14 mouse cellular contexts compared by ENCODE assay signal in the genomic region with DNA sequence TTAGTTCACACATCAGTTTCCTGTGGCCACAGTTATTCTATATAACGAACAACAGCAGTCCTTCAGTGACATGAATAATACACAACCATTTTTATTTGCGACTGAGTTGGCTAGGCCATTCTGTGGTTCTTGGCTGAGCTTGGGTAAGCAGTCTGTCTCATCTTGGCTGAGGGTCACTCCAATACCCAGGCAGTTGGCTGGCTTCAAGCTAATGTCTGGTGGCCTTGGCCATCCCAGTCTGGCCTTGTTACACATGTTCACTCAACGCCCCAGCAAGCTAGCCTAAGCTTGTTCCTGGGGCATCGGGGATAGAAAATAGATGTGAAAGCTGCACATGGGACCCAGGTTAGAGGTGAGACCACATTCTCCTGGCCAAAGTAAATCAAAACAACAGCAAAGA.
DNase-seq lines count a peak whose midpoint lies in the region.
"Had no signal": no experiment of that assay in that cellular context is flagged by ENCODE, and none has a peak within 500 bp of the region (broad histone marks: within the 10 kb centered on the region; RNA-seq: fewer than 3 reads in every experiment).

No protein-coding gene starts in this region.

- peak; percentile 47 to 68 for DNase-seq in cerebellum, postnatal 14 days
- DNase-seq in cerebellum, adult 9-11 months, result no peak
- DNase-seq in ovary, postnatal 36 days (ENCODE audit: low spot score), result peak; percentile 19
- DNase-seq in ovary, postnatal 14 days (ENCODE audit: low spot score), result no peak
- DNase-seq in adrenal gland, postnatal 25 days, result peak; percentile 31
- no peak for DNase-seq in gastrocnemius, postnatal 4 days (ENCODE audit: low spot score in 2 of 2)
- no peak for DNase-seq in layer of hippocampus, adult 18-20 months (ENCODE audit: low spot score in 2 of 2)
- DNase-seq: cerebellum, adult 2 months; cerebellum, postnatal 36 days; forebrain, postnatal 0 days; gastrocnemius, adult 2 months; gastrocnemius, postnatal 25 days; heart, adult 18-20 months; heart, postnatal 10 days had no signal

Comparison
In these comparisons a context has a peak if more than half of its experiments do, and no peak if none do; other contexts are left out.
1. DNase-seq: peak in cerebellum, postnatal 14 days (2 of 2), ovary, postnatal 36 days (single experiment) and adrenal gland, postnatal 25 days (single experiment); none in cerebellum, adult 9-11 months (single experiment), ovary, postnatal 14 days (single experiment), gastrocnemius, postnatal 4 days (0 of 2) and layer of hippocampus, adult 18-20 months (0 of 2).